Mouse (Mus musculus): ENCODE measurements around the gene Pofut2.

GRCm38 (mm10) chr10:77304362-77304761 is 45.3 kb downstream of the Pofut2 start:
- TF ChIP-seq MYOG (IDR thresholded peaks at IDR 0.05; ENCODE audit: control insufficient read depth in 1 of 3, insufficient read depth in 1 of 3, insufficient read length in 2 of 3, low read depth in 2 of 3) (no peak), POLR2A (IDR thresholded peaks at IDR 0.05; ENCODE audit: insufficient read length, low read depth) (no peak), TCF12 (IDR thresholded peaks at IDR 0.05; ENCODE audit: insufficient read depth, poor library complexity, severe bottlenecking) (no peak), CEBPB (IDR thresholded peaks at IDR 0.05; ENCODE audit: insufficient read depth, poor library complexity, severe bottlenecking) (no peak), USF1 (IDR thresholded peaks at IDR 0.05; ENCODE audit: low read depth) (no peak), POLR2AphosphoS2 (IDR thresholded peaks at IDR 0.05; ENCODE audit: insufficient read length, low read depth) (no peak), E2F4 (IDR thresholded peaks at IDR 0.05; ENCODE audit: insufficient read depth) (no peak), SRF (IDR thresholded peaks at IDR 0.05; ENCODE audit: control insufficient read depth, insufficient read length, low read depth) (no peak), MAX (IDR thresholded peaks at IDR 0.05; ENCODE audit: low read depth) (no peak), MYOD1 (IDR thresholded peaks at IDR 0.05; ENCODE audit: control insufficient read depth in 1 of 3, insufficient read length in 2 of 3, low read depth in 2 of 3) (no peak), REST (IDR thresholded peaks at IDR 0.05; ENCODE audit: insufficient read depth, insufficient read length) (no peak)
